Mouse (Mus musculus): ENCODE measurements around the gene Usp5.
A peak's percentile ranks its signal among the peaks of the same experiment; 100 is the strongest.

The Usp5 gene

DNA sequence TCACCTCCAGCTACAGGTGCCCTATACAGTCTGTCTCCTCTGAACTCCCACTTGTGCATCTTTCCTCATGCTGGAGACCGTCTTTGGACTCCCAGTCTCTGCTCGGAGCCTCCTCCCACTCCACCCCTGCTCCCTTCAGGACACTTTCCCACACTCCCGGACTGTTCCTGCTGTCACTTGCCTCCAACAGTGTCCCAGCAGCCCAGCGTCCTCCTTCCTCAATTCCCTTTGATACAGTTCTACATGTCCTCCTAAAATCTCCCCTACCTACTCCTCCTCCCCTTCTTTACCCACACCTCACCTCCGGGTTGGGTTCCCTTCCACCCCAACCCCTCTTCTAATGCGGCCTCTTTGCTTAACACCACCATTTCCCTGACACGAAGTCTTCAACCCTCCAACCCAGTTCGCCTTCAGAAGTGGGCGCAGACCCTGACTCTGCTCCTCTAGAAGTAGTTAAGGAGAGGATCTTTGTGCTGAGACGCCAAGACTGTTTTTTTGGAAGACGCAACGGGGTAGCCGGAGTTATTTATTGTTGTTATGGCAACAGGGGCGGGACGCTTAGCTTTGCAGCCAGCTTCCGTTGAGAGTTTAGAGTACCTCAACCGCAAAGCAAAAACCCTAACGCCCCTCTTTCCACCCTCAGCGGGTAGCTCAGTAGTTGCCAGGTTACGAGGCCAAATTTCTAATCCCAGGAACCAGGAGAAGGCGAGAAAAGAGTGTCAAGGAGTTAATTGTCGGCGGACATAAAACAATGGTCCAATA lies 49.9 kb downstream of the Usp5 start, which contains the start of gene Lrrc23:
Lrrc23 (minus strand) TSS at position 506 of the 762 bp plus-strand sequence.
- peak; percentile 59 for DNase-seq

DNA sequence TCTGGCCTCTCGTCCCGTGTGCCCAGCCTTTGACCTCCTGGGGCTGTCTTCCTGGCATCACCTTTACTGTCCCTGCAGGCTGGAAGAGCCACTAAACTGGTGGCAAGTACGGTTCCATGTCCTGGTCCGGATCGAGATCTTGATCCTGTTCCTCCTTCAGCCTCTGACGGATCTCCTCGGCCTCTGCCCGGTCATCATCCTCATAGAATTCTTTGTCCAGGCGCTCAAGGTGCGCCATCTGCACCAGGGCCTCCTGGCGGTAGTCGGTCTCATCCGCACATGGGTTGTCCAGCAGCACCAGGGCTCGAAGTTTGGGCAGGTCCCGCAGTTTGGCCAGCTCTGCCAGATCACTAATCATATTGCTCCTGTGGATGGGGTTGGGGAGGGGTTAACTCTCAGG lies 58.8 kb downstream of the Usp5 start:
- no peak for DNase-seq

DNA sequence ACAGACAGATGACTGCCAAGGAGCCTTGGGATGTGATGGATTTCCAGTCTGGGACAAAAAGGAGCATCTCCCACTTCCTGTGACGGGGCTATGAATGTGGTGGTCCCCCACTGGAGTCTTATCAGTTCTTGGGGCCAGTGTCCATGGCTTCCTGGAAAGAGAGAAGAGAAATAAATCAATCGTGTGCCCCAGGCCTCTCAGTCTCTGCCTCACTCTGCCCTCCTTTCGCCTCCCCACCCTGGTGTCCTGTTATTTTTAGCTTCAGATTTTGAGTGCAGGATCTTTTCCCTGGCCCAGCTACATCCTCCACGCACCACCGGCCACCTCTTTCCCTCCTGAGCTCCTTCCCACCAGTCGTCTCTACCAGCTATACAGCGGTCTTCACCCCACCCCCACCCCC lies 59.3 kb downstream of the Usp5 start:
- DNase-seq = no peak

DNA sequence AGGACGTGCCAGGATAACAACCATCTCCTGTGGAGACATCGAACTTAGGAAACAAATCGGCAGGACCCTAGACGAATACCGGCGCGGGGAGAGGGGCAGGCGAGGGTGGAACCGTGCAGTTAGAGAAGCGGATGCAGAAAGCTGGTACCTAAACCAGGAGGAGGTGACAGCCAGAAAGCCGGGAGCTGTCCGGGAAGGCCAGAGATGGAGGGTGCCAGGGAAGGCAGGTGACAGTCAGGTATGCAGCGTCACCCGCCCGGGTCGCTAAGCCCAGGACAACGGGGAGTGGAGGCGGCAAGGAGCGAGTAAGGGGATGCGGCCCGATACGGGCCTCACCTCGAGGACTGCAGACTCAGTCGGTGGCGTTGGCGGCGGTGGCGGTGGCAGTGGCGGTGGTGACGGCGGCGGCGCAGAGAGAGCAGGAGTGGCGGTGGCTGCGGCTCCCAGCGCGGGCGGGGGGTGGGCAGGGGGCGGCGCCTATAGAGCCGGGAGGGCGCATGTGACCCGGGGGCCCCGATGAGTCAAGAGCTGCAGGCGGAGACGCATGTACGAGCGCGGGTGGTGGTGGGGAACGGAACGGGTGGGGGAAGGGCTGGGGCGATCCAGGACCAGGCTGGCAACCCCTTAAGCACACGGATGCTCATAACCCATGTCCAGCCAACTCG lies 60.1 kb downstream of the Usp5 start, which contains the start of gene Eno2:
Eno2 (minus strand) TSS at position 573 of the 665 bp plus-strand sequence.
- peak; percentile 75 for DNase-seq

DNA sequence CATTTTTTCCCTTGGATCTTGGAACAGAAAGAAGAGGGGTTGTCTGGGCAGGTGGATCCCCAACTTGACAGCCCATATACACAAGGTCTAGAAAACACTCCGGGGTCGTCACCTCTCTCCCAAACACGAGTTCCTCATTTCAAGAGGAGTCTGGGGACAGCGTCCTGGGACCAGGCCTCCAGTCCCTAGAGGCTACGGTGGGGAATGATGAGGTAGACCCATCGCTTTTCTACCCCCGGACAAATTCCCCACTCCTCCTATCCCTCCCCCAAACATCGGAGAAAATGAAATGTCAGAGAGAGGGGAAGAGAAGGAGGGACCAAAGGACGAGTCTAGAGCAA lies 60.6 kb downstream of the Usp5 start:
- no peak for DNase-seq

DNA sequence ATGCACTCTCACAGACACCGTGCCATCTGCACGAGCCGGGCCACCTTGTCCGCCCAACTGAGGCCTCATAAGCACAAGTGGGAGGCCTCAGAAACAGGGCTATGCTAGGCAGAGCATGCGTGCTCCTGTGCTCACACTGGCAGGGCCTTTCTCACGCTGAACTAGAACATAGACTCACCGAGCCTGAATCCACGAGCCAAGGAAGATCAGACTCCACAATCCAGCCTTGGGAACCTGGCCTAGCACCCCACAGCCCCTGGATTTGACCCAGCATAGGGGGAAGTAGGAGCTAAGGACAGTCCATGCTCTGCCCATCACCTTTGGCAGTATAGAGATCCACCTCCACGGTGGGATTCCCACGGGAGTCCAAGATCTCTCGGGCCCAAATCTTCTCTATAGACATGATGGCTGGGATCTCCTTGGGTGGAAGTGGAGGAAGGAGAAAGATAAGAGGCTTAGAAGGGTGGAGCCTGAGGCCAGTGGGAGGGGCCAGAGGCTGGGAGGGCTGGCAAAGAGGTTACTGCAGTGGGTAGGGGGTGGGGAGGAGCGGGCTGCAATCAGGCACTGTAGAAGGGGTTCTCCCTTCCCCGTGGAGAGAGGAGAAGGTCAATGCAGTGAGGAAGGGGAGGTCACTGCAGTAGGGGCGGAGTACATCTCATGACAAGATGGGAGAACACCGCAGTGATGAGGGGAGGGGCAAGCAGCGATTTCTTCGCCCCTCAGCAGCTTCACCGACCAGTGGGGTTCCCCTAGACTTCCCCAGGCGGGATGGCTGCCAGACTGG lies 61.2 kb downstream of the Usp5 start:
- DNase-seq = peak; percentile 45

DNA sequence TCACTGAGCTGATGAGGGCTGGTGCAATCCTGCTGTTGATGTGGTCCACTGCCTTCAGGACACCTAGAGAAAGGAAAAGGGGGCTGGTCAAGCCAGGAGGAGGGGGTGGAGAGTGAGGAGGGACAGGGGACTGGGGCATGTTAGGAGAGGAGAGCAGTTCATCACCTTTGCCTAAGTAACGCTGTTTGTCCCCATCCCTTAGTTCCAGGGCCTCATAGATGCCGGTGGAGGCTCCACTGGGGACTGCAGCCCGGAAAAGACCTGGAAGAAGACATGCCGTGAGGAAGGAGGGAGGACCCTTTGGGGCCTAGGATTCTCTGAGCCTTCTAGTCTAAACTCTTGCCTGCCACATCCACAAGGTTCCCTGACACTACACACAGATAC lies 61.8 kb downstream of the Usp5 start:
- DNase-seq = no peak

DNA sequence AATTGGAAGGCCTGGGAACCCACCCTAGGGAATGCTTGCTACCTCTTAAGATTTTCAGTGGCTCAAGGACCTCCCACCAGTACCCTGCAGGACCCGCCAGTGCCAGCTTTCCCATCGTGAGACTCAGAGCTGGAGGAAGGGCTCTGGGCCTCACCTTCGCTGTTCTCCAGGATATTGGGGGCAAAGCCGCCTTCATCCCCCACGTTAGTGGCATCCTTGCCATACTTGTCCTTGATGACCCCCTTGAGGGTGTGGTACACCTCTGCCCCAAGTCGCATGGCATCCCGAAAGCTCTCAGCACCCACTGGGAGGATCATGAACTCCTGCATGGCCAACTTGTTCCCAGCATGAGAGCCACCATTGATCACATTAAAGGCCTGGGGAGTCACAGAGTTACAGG lies 63.3 kb downstream of the Usp5 start:
- DNase-seq = no peak
